Mouse (Mus musculus): ENCODE measurements around the gene Obscn.
A peak's percentile ranks its signal among the peaks of the same experiment; 100 is the strongest.

DNA sequence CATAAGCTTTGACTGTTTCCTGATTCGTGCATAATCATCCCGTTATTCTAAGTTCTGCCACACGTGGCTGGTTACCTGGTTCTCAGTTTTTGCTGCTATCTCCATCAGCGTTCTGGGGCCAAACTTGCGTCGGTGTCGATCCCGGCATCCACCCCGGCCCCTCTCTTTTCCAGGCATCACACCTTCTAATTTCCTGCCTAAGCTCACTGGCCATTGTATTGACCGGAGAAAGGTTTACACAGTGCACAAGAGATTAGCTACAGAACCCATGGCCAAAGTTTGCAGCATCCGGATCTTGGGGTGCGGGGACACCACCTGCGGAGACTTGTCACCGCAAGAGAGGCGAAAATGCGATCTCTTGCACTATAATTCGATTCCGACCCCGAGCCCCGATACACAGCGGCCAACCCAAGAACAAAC, 158.6 kb downstream of the Obscn start:
- peak in 1 of 2 experiments; percentile 71; a peak in 1 of 4 replicates for TF ChIP-seq POLR2A (IDR thresholded peaks at IDR 0.05; ENCODE audit: control insufficient read depth in 1 of 2, insufficient read depth in 1 of 2, low read depth in 1 of 2, low read length in 2 of 2, poor library complexity in 1 of 2)
- no peak for TF ChIP-seq CTCF (IDR thresholded peaks at IDR 0.05 in 2 of 3, conservative IDR thresholded peaks at IDR 0.05 in 1 of 3; ENCODE audit: control insufficient read depth in 1 of 3, insufficient read depth in 1 of 3, low read depth in 2 of 3, low read length in 3 of 3, poor library complexity in 1 of 3, severe bottlenecking in 1 of 3)
- TF ChIP-seq CHD1 (IDR thresholded peaks at IDR 0.05; ENCODE audit: low read depth, low read length) = no peak
- TF ChIP-seq UBTF (IDR thresholded peaks at IDR 0.05; ENCODE audit: borderline replicate concordance, insufficient read depth, low read depth, low read length) = no peak
- no peak for TF ChIP-seq EP300 (IDR thresholded peaks at IDR 0.05; ENCODE audit: low read depth in 1 of 2, low read length in 2 of 2)
- TF ChIP-seq ZKSCAN1 (IDR thresholded peaks at IDR 0.05; ENCODE audit: low read depth, low read length) = no peak
- no peak for TF ChIP-seq ZMIZ1 (IDR thresholded peaks at IDR 0.05; ENCODE audit: low read depth, low read length)
- TF ChIP-seq MEF2A (IDR thresholded peaks at IDR 0.05; ENCODE audit: extremely low read depth, insufficient replicate concordance, low read depth, low read length, poor library complexity, severe bottlenecking) = no peak
- no peak for TF ChIP-seq MAFK (IDR thresholded peaks at IDR 0.05; ENCODE audit: borderline replicate concordance, low read depth, low read length)
- TF ChIP-seq E2F4 (IDR thresholded peaks at IDR 0.05; ENCODE audit: borderline replicate concordance, low read depth, low read length) = no peak

Data from MEL (cell line).